Comparison of ENCODE assay signal across 19 mouse cellular contexts in genomic region chr17:12076816-12077215, GRCm38 (mm10).
"Had no signal": no experiment of that assay in that cellular context is flagged by ENCODE, and none has a peak within 500 bp of the region (broad histone marks: within the 10 kb centered on the region; RNA-seq: fewer than 3 reads in every experiment).

No protein-coding gene starts in this region.

- H3K9me3 ChIP-seq: liver, embryonic 13.5 days; midbrain, embryonic 13.5 days had no signal

- H3K4me2 ChIP-seq: liver, embryonic 13.5 days; midbrain, embryonic 13.5 days; neural tube, embryonic 13.5 days had no signal

- H3K27me3 ChIP-seq: midbrain, embryonic 13.5 days; neural tube, embryonic 13.5 days had no signal

- H3K4me3 ChIP-seq: layer of hippocampus, adult 2 months; liver, embryonic 13.5 days; midbrain, embryonic 10.5 days; midbrain, embryonic 13.5 days; myocyte; neural tube, embryonic 13.5 days had no signal

- H3K27ac ChIP-seq: kidney, postnatal 0 days; layer of hippocampus, adult 2 months; liver, embryonic 13.5 days; macrophage; midbrain, embryonic 10.5 days; midbrain, embryonic 13.5 days; neural tube, embryonic 13.5 days had no signal

- H3K9ac ChIP-seq: liver, embryonic 13.5 days; midbrain, embryonic 13.5 days; neural tube, embryonic 13.5 days had no signal

- H3K36me3 ChIP-seq: liver, embryonic 13.5 days; midbrain, embryonic 10.5 days; midbrain, embryonic 13.5 days; neural tube, embryonic 13.5 days had no signal

- ATAC-seq: midbrain, embryonic 13.5 days; midbrain, embryonic 16.5 days had no signal

- DNase-seq: kidney, postnatal 25 days; layer of hippocampus, adult 9-11 months; liver, embryonic 13.5 days; lung, adult 2 months; lung, postnatal 14 days; right cerebral cortex, adult 18-20 months; right cerebral cortex, postnatal 14 days; right cerebral cortex, postnatal 4 days; thymus, adult 2 months; thymus, postnatal 14 days; thymus, postnatal 4 days had no signal

- H3K4me1 ChIP-seq: liver, embryonic 13.5 days; midbrain, embryonic 13.5 days; neural tube, embryonic 13.5 days had no signal
